Mouse (Mus musculus): ENCODE results near the gene Ubp1.

Ubp1 gene

GRCm38 (mm10) chr9:113968967-113969366 is 38.2 kb downstream of the Ubp1 start:
- peak; percentile 93 for DNase-seq (ENCODE audit: low read depth, low spot score)

- peak; percentile 29 for DNase-seq (ENCODE audit: low read depth, low spot score)
Observed at GRCm38 (mm10) chr9:113969399-113969798, 38.7 kb downstream of the Ubp1 start.

- peak; percentile 44 for DNase-seq (ENCODE audit: low read depth, low spot score)
Observed at GRCm38 (mm10) chr9:113970041-113970440, 39.3 kb downstream of the Ubp1 start.

GRCm38 (mm10) chr9:113971615-113972014 is 40.9 kb downstream of the Ubp1 start:
- no peak for DNase-seq (ENCODE audit: low read depth, low spot score)

- DNase-seq (ENCODE audit: low read depth, low spot score) = no peak
Observed at GRCm38 (mm10) chr9:113973857-113974256, 43.1 kb downstream of the Ubp1 start.

- DNase-seq (ENCODE audit: low read depth, low spot score) = no peak
Observed at GRCm38 (mm10) chr9:113974945-113975344, 44.2 kb downstream of the Ubp1 start.

GRCm38 (mm10) chr9:113975442-113975841 is 44.7 kb downstream of the Ubp1 start:
- DNase-seq (ENCODE audit: low read depth, low spot score) = no peak

- no peak for DNase-seq (ENCODE audit: low read depth, low spot score)
Observed at GRCm38 (mm10) chr9:113976264-113976663, 45.5 kb downstream of the Ubp1 start.

- no peak for DNase-seq (ENCODE audit: low read depth, low spot score)
Observed at GRCm38 (mm10) chr9:113977225-113977840, 46.6 kb downstream of the Ubp1 start.

GRCm38 (mm10) chr9:113978656-113979055 is 47.9 kb downstream of the Ubp1 start:
- no peak for DNase-seq (ENCODE audit: low read depth, low spot score)

GRCm38 (mm10) chr9:113979356-113979755 is 48.6 kb downstream of the Ubp1 start:
- no peak for DNase-seq (ENCODE audit: low read depth, low spot score)

GRCm38 (mm10) chr9:113981099-113981880 is 50.6 kb downstream of the Ubp1 start:
- DNase-seq (ENCODE audit: low read depth, low spot score) = no peak

GRCm38 (mm10) chr9:113982451-113982850 is 51.7 kb downstream of the Ubp1 start:
- DNase-seq (ENCODE audit: low read depth, low spot score) = no peak

GRCm38 (mm10) chr9:113982883-113983670 is 52.3 kb downstream of the Ubp1 start:
- no peak for DNase-seq (ENCODE audit: low read depth, low spot score)

- DNase-seq (ENCODE audit: low read depth, low spot score) = no peak
Observed at GRCm38 (mm10) chr9:113984946-113985620, 54.3 kb downstream of the Ubp1 start.

GRCm38 (mm10) chr9:113990547-113991248 is 60.0 kb downstream of the Ubp1 start:
- DNase-seq (ENCODE audit: low read depth, low spot score) = peak; percentile 75

- no peak for DNase-seq (ENCODE audit: low read depth, low spot score)
Observed at GRCm38 (mm10) chr9:113992810-113993209, 62.1 kb downstream of the Ubp1 start.

- no peak for DNase-seq (ENCODE audit: low read depth, low spot score)
Observed at GRCm38 (mm10) chr9:113998311-113998710, 67.6 kb downstream of the Ubp1 start.

GRCm38 (mm10) chr9:114006801-114007200 is 76.1 kb downstream of the Ubp1 start:
- DNase-seq (ENCODE audit: low read depth, low spot score) = no peak

GRCm38 (mm10) chr9:114007850-114008350 is 77.2 kb downstream of the Ubp1 start:
- no peak for DNase-seq (ENCODE audit: low read depth, low spot score)

- DNase-seq (ENCODE audit: low read depth, low spot score) = no peak
Observed at GRCm38 (mm10) chr9:114009526-114009925, 78.8 kb downstream of the Ubp1 start.
